Mouse (Mus musculus) right cerebral cortex, postnatal 14 days (tissue): ENCODE measurements at regions not wholly inside any gene's neighbourhood (a gene's known extent, or its start where the extent isn't known, plus 50 kb on each side); places are given as distances from the start of the nearest gene placed in this dataset.
A peak's percentile ranks its signal among the peaks of the same experiment; 100 is the strongest.

Experiments
- DNase-seq: peaks from one replicate; pipeline ENCODE4 v3.0.0; 2022

DNA sequence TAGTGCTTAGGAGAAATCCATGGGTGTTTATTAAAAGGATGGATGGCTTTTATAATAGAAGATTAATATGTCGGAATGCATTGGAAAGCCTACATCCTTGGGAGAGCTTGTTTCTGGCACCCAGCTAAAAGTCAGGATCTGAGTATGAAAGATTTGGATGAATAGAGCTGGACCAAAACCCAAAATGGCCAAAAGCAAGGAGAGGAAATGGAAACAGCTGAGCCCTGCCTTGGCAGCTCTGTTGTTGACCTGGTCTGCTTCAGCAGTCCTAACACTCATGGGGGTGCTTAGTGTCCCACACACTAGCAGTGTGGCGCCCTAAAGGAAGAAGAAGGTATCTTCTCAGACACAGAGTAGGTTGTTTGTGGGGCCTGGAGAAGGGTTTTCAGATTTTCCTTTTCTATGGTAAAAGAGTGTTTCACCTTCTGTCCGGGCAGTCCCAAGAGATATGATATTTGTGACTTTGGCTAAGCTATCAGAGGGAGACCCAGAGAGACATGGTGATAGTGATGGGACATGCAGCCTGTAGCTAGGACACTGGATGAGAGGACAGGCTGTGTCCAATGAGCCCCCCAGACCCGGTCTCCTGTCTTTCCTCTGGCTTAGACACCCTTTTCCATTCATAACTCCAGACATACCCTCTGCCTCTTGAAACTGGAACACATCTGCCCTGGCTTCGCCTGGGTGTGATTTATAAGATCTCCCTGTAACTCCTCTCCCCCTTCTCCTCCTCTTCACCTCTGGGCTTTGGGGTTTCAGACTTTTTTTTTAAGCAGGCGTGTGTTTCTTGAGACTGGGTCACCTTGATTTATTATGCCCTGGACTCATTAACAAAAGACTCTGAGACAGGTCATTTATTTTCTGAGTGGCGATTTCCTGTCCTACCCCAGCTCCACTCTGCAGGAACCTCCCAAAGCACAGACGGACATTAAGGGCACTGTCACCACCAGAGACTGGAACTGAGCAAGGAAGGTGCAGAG, 70.9 kb upstream of the Boc start:
- DNase-seq = no peak

DNA sequence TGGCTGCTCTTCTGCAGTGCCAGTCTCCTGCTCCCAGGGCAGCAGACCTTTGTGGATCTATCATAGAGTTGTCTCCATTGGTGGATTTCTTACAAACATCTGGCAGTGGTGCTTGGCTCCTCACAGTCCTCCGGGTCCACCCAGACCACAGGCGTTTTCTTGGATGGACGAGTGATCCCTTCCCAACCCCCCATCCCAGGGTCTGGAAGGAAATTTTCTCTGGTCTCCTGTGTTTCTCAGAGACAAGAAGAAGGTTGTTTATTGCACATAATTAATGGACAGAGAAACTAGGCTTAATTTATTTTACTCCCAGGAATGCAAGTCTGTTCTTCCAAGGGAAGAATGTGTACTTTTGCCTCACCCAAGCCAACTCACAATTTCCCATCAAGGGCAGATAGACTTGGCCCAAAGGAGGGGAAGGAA, 67.2 kb upstream of the Boc start:
- no peak for DNase-seq

DNA sequence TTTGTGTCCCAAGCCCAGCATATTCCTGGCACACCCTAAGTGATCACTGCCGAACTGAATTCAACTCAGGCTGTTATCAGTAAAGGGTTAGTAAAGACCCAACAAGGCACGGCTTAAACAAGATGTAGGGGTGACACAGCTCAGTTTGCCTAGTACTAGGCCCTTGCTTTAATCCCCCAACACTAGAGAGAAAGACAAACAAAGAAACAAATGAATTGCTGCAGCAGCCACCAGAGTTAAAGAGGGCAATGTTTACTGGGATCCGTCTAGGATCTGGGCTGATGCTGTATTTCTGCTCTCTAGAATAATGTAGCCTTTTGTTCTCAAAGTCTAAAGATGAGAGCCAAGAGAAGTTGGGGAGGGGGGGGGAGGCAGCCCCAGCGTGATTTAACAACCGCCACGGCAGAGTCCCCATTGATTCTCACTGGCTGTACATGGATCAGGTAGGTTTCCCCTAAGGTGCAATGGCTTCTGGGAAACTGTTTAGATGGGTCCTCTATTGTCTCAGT, 66.5 kb upstream of the Boc start:
- no peak for DNase-seq

DNA sequence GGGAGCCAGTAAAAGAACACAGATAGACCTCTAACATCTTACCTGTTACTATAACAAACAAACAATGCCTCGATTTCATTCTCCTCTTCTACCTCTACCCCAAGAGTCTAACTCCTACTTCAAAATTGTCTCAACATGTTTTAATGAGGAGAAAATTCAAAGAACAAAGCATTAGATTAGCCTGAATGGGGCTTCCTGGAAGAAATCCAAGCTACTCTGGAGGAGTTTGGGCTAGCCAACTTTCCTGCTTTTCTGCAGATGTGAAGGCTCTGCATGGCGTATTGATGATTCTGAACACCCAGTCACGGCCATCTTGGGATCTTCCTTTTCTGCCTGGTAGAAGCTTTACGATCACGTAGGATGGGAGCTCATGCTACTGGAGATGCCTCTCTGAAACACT, 62.9 kb upstream of the Boc start:
- DNase-seq = no peak

DNA sequence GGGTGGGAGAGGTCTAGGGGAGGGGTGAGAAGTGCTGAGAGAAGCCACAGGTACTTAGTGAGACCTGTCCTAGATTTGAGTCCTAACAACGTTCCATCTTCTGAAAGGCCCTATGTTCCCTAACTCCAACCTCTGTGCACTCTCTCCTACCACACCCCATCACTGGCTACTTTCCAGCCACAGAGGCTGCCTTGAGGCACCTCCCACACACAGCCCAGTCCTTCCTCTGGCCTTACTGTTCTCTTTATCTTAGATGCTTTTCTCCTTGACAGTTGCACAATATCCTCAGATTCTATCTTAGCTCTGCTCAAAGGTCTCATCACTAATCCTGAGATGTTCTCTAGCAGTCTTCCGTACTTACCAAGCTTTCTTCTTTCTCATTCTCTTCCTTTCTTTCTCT, 61.8 kb upstream of the Boc start:
- DNase-seq = no peak

DNA sequence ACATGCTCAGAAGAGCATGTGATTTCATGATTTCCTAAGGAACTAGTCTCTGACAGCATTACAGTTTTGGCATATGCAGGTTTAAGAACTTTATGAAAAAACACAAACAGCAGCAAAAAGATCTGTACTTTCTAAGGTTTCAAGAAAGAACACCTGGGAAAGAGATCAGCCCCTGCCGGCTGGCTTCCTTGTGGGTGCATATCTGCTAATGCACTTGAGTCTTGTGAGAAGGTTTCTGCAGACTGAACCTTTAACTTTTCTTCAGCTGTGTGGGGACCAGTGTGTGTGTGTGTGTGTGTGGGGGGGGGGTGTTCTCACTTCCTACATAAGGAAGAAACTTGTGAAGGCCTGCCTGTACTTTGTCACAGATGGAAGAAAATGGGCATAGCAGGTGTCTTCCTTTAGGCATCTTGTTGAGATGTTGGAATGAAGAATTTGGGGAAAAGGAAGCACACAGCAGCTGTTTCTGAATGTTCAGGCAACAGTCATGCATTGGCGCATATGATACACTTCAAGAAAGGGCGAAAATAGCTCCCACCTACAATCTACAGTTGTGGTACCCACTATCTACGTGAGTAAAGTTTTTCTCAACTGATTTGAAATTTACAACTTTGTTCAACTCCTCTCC, 60.9 kb upstream of the Boc start:
- DNase-seq = no peak

DNA sequence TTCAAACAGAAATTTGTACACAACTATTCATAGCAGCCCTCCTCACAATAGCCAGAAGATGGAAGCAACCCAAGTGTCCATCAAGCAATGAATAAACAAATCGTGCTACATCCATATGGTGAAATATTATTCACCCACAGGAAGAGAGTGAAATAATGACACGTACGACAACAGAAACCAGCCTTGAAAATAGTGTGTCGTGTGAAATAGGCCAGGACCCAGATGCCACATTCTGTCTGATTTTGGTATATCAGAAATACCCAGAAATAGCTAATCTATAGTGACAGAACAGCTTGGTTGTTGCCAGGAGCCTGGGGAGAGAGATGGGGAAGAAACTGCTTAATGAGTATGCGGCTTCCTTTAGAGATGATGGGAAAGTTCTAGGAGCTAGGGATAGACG, 58.3 kb upstream of the Boc start:
- DNase-seq = no peak

DNA sequence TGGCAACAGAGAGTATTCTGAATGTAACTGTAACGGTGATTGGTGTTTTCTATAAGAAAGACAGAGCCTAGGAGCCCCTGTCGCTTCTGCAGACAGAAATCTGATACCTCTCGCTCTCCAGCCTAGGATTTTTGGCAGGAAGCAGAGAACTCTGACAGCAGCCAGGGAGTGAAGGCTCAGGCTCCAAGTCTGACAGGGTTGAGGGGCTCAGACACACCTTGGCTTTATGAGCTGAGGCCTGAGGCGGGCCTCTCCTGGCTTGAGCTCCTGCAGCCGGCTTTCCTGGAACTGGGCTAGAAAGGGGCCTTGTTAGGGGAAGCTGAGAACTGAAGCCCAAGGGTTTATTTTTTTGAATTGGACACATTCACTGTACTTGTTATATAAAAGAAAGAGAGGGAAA, 57.7 kb upstream of the Boc start:
- no peak for DNase-seq

DNA sequence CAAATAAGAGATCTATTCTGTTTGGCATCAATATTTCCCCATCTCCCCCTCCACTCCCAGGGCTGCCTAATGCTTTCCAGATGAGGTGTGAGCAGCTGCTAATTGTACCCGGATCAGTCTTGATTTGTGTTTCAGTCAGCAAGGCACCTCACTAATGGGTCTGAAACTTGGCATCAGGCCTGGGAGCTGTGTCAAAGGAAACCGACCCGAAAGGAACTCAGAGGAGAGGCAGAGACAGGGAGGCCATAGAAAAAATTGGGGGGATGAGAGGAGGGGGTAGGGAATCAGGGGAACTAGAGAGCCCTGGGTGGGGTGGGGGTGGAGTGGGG, 57.1 kb upstream of the Boc start:
- DNase-seq = peak; percentile 33

DNA sequence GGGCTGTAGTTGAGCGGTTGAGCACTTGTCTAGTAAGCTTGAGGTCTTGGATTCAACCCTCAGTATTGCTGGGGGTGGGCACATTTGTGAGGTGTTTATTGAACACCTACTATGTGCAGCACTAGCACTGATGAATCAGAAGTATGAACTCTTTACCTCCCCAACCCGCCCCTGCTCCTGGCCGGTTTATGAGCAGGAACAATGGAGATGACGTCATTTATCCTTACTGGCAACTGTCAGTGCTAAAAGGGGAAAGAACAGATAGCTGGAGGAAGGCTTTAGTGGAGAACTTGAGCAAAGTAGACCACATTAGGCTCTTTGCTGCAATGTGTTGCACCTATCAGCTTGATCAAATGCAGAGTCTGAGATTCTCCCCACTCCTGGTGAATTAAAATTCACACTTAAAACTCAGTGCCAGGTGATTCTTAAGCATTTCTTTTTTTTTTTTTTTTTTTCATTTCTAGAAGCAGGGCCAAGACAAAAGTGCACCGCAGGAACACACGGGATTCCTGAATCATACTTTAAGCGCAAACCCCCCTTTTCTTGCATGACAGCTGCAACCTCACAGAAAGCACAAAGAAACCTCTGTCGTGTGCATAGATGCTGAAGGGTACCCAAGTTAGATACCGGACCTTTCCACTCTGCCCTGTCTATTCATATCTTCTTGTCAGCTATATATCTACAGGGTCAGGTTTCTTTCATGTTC, 56.6 kb upstream of the Boc start:
- no peak for DNase-seq

DNA sequence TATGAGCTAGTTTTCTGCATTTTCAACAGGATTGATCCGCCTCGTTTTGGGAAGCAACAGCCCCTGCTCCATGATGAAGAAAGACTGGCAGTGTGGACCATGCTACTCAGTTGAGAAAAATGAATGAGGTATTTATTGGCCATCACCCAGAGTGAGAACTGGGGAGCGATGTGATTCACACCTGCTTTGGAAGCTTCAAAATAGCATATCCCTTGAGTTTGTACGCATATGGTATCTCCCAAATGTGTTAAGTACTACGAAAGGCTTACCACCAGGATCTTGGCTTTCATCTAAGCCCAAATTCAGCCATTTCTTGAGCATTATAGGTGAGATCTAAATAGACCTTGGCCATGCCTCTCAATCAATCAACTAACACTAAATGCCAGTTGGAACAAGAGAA, 55.5 kb upstream of the Boc start:
- no peak for DNase-seq

DNA sequence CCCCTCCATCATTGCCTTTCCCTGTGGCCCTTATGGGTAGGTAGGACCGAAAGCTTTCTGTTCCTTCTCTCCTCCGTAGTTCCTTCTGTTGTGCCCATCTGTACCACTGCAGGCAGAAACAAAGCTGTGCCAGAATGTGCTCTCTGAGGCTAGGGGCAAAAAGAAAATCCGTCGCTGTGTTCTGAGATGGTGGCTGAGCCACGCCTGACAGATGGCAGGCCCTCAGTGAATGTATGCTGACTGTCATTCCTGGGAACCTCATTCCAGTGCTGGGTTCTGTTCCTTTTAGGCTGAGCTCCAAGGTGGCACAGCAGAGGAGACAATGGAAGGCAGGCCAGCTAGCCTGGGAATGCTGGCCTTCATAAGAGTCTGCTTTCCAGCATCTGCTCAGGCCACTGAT, 54.0 kb upstream of the Boc start:
- no peak for DNase-seq

DNA sequence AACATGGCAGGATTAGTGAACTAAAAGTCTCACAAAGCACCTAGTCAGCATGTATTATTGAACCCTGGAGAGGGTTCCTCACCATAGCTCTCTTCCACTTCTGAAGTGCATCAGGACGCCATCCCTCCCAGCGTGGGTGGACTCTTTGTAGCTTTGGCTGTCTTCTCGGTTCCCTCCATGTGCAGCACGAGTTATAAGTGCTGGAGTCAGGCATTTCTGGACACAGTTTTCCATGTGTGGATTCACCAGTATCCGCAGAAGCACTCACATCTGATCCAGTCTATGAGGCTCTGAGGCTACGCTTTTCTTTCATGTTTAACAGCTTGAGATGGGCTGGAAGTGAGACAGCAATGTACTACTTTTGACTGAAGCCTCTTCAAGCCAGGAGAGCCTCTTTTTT, 52.8 kb upstream of the Boc start:
- DNase-seq = no peak

DNA sequence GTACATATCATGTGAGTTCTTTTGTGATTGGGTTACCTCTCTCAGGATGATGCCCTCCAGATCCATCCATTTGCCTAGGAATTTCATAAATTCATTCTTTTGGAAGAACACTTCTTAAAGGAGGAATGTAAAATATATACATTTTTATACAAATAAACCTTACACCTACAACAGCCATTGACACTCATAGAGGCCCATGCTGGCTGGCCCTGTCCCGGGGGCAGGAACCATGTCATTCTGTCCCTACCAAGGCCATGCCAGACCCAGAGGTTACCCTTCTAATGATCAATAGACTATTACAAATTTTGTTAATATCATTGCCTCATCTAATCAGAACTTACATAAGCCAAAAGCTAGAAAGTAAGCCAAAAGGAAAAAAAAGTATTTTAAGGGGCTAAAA, 49.9 kb upstream of the Boc start:
- DNase-seq = no peak
